Mouse (Mus musculus) layer of hippocampus, postnatal 36 days (tissue): Measurements from ENCODE around the gene 1700122O11Rik. TPM values are rescaled to one million over a fixed set of nuclear protein-coding genes. Genes with fewer than 3 reads are reported as not detected.

ENCODE experiments used
- DNase-seq, 2 experiments: peaks; one replicate each; pipeline ENCODE4 v3.0.0; 2022
- total RNA-seq, 2 experiments: library from RNA; stranded (reverse); gene quantifications; 2 replicates each; pipeline ENCODE4 v1.2.3; 2021

The 1700122O11Rik gene
- total RNA-seq: not detected

- DNase-seq: no peak
These were observed at the start of gene 1700122O11Rik for GRCm38 (mm10) chr17:48038193-48038592. 1700122O11Rik (minus strand) TSS chr17:48038293.

- no peak for DNase-seq
These were observed 42.5 kb upstream of the 1700122O11Rik start for GRCm38 (mm10) chr17:48080626-48081025.

DNA sequence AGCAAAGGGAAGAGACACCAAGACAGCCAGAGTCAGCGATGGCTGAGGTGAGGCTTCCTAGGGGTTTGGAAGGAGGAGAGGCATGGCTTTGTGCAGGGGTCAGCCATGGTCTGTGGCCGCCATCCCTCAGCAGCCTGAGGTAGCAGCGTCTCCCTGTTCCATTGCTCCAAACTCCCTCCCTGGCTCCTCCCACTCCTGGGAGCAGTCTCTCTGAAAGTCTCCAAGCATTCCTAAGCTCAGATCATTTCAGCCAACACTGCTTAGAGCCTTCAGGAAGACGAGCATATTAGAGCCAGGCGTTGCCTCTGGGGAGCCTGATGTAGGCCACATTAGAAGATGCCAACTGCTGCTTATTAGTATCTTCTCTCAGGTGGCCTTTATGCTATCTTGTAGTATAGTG lies 29.6 kb upstream of the 1700122O11Rik start:
- DNase-seq: no peak

- no peak for DNase-seq
These were observed 29.1 kb upstream of the 1700122O11Rik start for GRCm38 (mm10) chr17:48067083-48067614.

GRCm38 (mm10) chr17:48065081-48065501 lies 27.0 kb upstream of the 1700122O11Rik start:
- DNase-seq: no peak

GRCm38 (mm10) chr17:48064196-48064843 lies 26.2 kb upstream of the 1700122O11Rik start:
- no peak for DNase-seq

DNA sequence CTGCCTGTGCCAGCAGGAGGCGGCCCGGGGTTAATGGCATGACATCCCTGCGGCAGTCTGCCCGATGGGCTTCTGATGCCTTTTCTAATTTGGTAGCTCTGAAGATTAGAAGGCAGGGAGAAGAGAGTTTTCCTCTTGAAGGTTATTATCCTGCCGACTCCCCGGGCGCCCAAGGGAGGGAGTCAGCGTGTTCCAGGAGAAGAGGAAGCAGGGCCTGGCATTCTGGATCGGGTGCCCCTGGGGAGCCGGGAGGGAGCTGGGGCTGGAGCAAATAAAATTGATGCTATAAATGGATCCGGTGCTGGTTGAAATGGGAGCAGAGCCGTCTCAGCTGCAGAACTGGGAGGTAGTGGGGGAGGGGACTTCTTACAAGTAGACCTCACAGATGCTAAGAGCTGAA lies 19.3 kb upstream of the 1700122O11Rik start:
- no peak for DNase-seq

DNA sequence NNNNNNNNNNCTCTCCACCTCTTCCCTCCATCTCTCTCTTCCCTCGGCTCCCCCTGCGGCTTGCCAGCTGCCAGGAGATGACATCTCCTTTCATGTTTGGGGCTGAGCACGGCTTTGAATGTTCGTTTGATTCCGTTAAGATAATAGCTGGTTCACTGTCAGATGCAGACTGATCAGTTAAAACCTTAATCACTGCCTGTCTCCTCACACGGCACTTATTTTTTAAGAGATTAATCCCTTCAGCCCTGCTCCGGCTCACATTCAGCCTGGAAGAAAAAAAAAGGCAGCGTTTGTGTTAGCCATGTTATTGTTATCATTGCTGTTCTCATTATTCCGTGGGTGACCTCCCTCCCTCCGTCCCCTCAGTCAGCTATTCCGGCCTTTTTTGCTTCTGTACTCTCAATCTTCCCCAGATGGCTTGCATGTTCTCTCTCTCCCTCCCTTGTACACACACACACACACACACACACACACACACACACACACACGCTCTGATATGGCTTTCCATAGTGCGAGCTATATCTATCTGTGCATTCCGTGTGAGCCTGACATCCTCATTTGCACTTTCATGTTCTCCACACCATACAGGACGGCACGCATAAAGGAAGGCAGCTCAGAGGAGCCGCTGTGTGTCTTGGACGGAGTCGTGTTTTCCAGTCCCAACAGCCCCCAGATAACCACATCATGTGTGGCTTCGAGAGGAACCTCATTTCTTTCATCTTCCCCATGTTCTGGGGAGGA lies 17.2 kb upstream of the 1700122O11Rik start:
- DNase-seq: no peak

GRCm38 (mm10) chr17:48053646-48054045 lies 15.6 kb upstream of the 1700122O11Rik start:
- no peak for DNase-seq

DNA sequence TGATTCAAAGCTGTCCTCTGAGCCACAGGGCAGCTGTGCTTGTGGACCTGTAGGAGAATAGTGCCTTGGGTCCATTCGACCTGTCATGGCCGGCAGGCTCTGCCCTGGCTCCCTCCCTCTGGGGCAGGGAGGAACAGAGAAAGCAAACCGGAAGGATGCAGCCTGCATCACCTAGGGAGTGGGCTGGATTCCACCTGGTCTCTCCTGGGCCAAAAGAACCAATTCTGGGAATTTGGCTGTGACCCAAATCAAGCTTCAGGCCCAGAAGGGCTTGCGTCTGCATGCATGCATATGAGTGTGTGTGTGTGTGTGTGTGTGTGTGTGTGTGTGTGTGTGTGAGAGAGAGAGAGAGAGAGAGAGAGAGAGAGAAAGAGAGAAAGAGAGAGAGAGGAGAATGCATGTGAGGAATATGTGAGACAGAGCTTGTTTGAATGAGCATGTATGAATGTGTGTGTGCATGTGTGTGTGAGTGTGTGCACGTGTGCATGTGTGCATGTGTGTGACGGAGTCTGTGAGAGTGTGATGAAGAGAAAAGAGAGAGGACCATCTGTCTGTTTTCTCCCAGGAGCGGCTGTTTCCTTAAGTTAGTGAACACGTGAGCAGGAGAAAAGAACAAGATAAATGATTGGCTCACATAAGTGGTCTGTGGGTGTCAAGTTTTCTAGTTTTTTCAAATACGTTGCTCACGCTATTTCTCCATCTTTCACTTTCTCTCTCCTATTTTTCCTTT lies 14.4 kb upstream of the 1700122O11Rik start:
- DNase-seq: no peak

- no peak for DNase-seq
These were observed 13.7 kb upstream of the 1700122O11Rik start for GRCm38 (mm10) chr17:48051638-48052337.

GRCm38 (mm10) chr17:48045631-48046030 lies 7.5 kb upstream of the 1700122O11Rik start:
- no peak for DNase-seq

GRCm38 (mm10) chr17:48043154-48043880 lies 5.2 kb upstream of the 1700122O11Rik start:
- DNase-seq: no peak

GRCm38 (mm10) chr17:48041351-48042287 lies 3.5 kb upstream of the 1700122O11Rik start:
- DNase-seq: peak; percentile 31 to 37

DNA sequence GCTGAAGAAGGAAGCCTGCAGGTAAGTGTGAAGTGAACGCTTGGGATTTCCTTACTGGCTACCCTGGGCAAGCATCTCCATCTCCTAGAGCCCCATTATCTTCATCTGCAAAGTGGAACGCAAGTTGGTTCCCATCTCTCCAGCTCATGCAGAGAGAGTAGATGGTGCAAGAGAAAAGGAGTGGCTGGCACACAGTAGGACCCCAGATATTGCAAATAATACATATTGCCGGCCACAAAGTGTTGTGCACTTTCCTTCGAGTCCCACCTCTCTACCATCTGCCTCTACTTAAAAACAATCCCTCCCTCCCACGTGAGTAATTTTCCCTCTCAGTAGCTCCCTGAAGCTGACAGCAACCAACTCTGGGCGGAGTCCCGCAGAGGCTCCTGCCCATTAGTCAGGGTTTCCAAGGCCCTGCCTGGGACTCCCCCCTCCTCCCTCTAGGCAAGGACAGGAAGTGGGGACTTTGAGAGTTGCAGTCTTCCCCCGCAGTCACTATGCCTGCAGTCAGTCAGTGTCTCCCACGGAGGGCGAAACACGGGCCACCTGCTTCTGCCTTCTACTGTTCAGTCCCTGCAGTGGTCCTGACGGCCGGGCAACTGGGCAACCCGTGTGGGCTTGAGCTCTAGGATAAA lies 1.3 kb upstream of the 1700122O11Rik start:
- no peak for DNase-seq

GRCm38 (mm10) chr17:48036921-48037320 lies 1.2 kb downstream of the 1700122O11Rik start:
- DNase-seq: no peak

DNA sequence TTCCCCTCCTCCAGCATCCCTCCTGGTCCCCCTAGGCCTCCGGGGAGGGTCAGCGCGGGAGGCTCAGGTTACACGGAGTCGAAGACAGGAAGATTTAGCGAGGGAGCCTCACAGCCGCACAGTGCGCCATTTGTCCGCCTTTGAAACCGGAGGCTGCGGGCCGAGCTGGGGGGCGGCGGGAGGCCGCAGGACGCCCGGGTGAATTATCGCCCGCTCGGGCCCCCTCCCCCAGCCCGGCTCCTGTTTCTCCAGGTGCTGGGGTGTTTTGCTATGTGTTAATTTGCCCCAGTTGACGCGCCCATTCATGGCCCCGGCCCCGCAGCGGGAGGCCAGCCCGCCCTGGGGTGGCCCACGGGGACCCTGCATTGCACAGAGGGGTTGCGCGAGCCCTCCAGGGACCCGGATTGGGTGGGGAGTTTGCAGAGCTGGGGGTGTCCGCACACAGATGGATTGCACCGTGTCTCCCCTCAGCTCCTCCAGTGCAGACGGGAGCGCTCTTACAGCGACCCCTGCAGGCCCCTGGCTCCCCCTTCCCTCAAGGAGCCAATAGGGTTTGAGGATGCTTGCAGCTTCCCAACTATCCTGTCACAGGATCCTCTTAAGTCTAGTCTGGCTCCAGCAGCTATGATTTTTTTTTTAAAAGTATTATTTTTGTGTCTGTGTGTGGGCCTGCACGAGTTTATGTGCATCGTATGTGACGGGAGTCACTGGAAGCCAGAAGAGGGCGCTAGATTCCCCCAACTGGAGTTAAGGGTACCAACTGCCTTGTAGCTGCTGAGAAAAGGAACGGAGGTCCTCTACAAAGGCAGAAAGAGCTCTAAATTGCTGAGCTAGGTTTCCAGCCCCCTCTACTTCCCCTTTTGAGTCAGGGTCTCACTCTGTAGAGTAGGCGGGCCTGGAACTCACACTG lies 6.3 kb downstream of the 1700122O11Rik start:
- no peak for DNase-seq

DNA sequence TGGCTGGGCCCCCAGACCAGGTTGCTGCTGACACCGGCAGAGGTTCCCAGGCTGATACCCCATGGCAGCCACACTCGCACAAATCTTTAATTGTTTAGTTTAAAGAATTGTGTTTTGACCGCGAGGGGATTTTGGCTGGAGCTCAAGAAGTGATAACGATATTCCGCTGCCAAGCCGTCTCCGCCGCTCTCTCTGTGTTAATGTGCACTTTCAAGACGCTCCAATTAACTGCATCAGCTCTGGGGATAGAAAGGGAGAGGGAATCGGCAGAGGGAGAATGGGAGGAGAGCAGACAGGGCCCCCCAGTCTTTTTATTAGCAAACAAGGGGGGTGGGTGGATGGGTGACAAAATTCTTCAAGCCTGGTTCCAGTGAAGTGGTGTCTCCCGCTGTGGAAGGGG lies 8.9 kb downstream of the 1700122O11Rik start:
- DNase-seq: no peak

- no peak for DNase-seq
These were observed 9.8 kb downstream of the 1700122O11Rik start for GRCm38 (mm10) chr17:48028250-48028649.
